In the genomic region with DNA sequence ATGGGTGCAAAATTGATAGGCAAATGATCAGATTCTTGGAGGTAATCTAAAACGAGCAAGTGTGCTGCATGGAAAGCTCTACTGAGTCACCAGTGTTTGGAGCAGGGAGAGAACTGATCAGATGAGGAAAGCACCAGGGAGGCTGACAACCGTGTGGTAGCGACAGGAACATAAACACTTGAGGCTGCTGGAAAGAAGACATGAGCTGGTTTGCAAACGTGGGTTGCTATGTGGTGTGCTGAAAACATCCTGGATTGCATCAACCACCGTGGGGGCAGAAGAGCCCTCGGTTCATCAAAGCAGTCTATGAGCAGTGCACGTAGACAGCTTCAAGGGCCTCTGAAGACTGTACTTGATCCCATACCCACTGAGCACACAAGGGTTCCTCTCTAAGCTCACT, we compare ENCODE assay signal across 23 mouse cellular contexts.
DNase-seq lines count a peak whose midpoint lies in the region; TF ChIP-seq lines count a peak whose summit lies in the region.
"Had no signal": no experiment of that assay in that cellular context is flagged by ENCODE, and none has a peak within 500 bp of the region (broad histone marks: within the 10 kb centered on the region; RNA-seq: fewer than 3 reads in every experiment).

No protein-coding gene starts in this region.

- H3K36me3 ChIP-seq in thymus, adult 2 months (ENCODE audit: control insufficient read depth, insufficient read depth, low read length): no peaks in the 10 kb centered on the region
- H3K36me3 ChIP-seq: embryonic facial prominence, embryonic 12.5 days; G1E; intestine, embryonic 15.5 days; liver, embryonic 12.5 days; stomach, embryonic 15.5 days had no signal

- no peak overlapping the region for H3K27ac ChIP-seq in left cerebral cortex, adult 2 months
- no peak overlapping the region for H3K27ac ChIP-seq in thymus, adult 2 months (ENCODE audit: control insufficient read depth, insufficient read depth, low read length)
- H3K27ac ChIP-seq: embryonic facial prominence, embryonic 12.5 days; intestine, embryonic 15.5 days; liver, embryonic 12.5 days; macrophage; stomach, embryonic 15.5 days had no signal

- WGBS in thymus, adult 2 months: 82% methylated on average over 7 of the region's 7 CpGs

- intact Hi-C loops in left cerebral cortex, adult 2 months (cut with DNase I): no loop called here
- intact Hi-C loops in left cerebral cortex, postnatal 4 days (cut with DNase I): no loop called here

- no peak overlapping the region for H3K4me3 ChIP-seq in left cerebral cortex, adult 2 months
- no peak overlapping the region for H3K4me3 ChIP-seq in thymus, adult 2 months (ENCODE audit: control insufficient read depth, insufficient read depth, low read length)
- H3K4me3 ChIP-seq: embryonic facial prominence, embryonic 12.5 days; intestine, embryonic 15.5 days; liver, embryonic 12.5 days; stomach, embryonic 15.5 days had no signal

- no peaks in the 10 kb centered on the region for H3K4me1 ChIP-seq in thymus, adult 2 months (replicated peaks; ENCODE audit: control insufficient read depth, insufficient read depth, low read length)
- H3K4me1 ChIP-seq: intestine, embryonic 15.5 days; liver, embryonic 12.5 days; stomach, embryonic 15.5 days had no signal

- H3K27me3 ChIP-seq in thymus, adult 2 months (ENCODE audit: control insufficient read depth, insufficient read depth, low read length): no peaks in the 10 kb centered on the region
- H3K27me3 ChIP-seq: embryonic facial prominence, embryonic 12.5 days; intestine, embryonic 15.5 days; liver, embryonic 12.5 days; stomach, embryonic 15.5 days had no signal

- peak; percentile 20 to 47 for DNase-seq in frontal cortex, adult 2 months (ENCODE audit: extremely low spot score in 1 of 2, low spot score in 1 of 2)
- DNase-seq in frontal cortex, postnatal 10 days (ENCODE audit: low spot score in 2 of 2): no peak
- DNase-seq in left cerebral cortex, adult 2 months (ENCODE audit: extremely low spot score in 1 of 2, low spot score in 2 of 2): peak; percentile 14 to 24
- no peak for DNase-seq in left cerebral cortex, postnatal 4 days
- DNase-seq in right cerebral cortex, adult 2 months (ENCODE audit: low spot score in 2 of 2): peak; percentile 41 to 45
- DNase-seq in right cerebral cortex, postnatal 14 days: no peak
- DNase-seq in right cerebral cortex, postnatal 36 days (ENCODE audit: low spot score in 2 of 2): peak; percentile 20 to 24
- DNase-seq in thymus, adult 2 months: no peak
- DNase-seq: adrenal gland, postnatal 10 days; cerebellum, adult 11-12 months; cerebellum, adult 9-11 months; embryo, embryonic 11 days; kidney, adult 2 months; kidney, postnatal 4 days; liver, postnatal 0 days; midbrain, embryonic 14.5 days; thymus, postnatal 14 days had no signal

- TF ChIP-seq POLR2A in thymus, adult 2 months (IDR thresholded peaks at IDR 0.05; ENCODE audit: control insufficient read depth, extremely low read depth, insufficient read depth, low read length, poor library complexity): no peak

- TF ChIP-seq CTCF in left cerebral cortex, adult 2 months (IDR thresholded peaks at IDR 0.05): no peak
- no peak for TF ChIP-seq CTCF in thymus, adult 2 months (IDR thresholded peaks at IDR 0.05; ENCODE audit: borderline replicate concordance, control insufficient read depth, extremely low read depth, insufficient read depth, low read length, poor library complexity)

Comparison
In these comparisons a context has a peak if more than half of its experiments do, and no peak if none do; other contexts are left out.
1. DNase-seq: peak in frontal cortex, adult 2 months (2 of 2), left cerebral cortex, adult 2 months (2 of 2), right cerebral cortex, adult 2 months (2 of 2) and right cerebral cortex, postnatal 36 days (2 of 2); none in frontal cortex, postnatal 10 days (0 of 2), left cerebral cortex, postnatal 4 days (single experiment), right cerebral cortex, postnatal 14 days (single experiment) and thymus, adult 2 months (single experiment).